9 mouse cellular contexts compared by ENCODE assay signal in genomic region chr11:54307139-54307816, GRCm38 (mm10). TPM values are rescaled to one million over a fixed set of nuclear protein-coding genes. Genes with fewer than 3 reads are reported as not detected.
DNase-seq lines count a peak whose midpoint lies in the region; ATAC-seq and TF ChIP-seq lines count a peak whose summit lies in the region.
"Had no signal": no experiment of that assay in that cellular context is flagged by ENCODE, and none has a peak within 500 bp of the region (broad histone marks: within the 10 kb centered on the region; RNA-seq: fewer than 3 reads in every experiment).

No protein-coding gene starts in this region.

- no peaks in the 10 kb centered on the region for H3K79me3 ChIP-seq in C2C12 (ENCODE audit: low read depth)

- no peaks in the 10 kb centered on the region for H3K4me1 ChIP-seq in bone marrow, adult 2 months (ENCODE audit: control insufficient read depth, insufficient read depth, low read length)

- no peak overlapping the region for H3ac ChIP-seq in C2C12 (ENCODE audit: control insufficient read depth, insufficient read length, low read depth)

- no peak for TF ChIP-seq POLR2A in bone marrow, adult 2 months (IDR thresholded peaks at IDR 0.05; ENCODE audit: borderline replicate concordance, control insufficient read depth, low read depth, low read length)

- H3K27me3 ChIP-seq in C2C12 (ENCODE audit: control insufficient read depth, insufficient read depth, insufficient read length): peaks cover 4% of the 10 kb centered on the region

- no peaks in the 10 kb centered on the region for H3K79me2 ChIP-seq in C2C12 (ENCODE audit: control insufficient read depth, insufficient read depth)

- no peak overlapping the region for H3K4me3 ChIP-seq in C2C12 (ENCODE audit: insufficient read depth, poor library complexity, severe bottlenecking)
- H3K4me3 ChIP-seq in bone marrow, adult 2 months (replicated peaks; ENCODE audit: control insufficient read depth, low read depth, low read length): no peak overlapping the region

- DNase-seq in heart, adult 8-10 months (ENCODE audit: low spot score): peak; percentile 21
- no peak for DNase-seq in heart, adult 11 months
- peak; percentile 59 to 76 for DNase-seq in gastrocnemius, adult 8-10 months (ENCODE audit: low spot score in 2 of 2)
- peak; percentile 21 to 65 for DNase-seq in layer of hippocampus, adult 8-10 months (ENCODE audit: low spot score in 2 of 2)
- DNase-seq in thymus, postnatal 36 days: peak; percentile 46 to 49

- peak; percentile 69 for TF ChIP-seq CTCF in C2C12 (IDR thresholded peaks at IDR 0.05; ENCODE audit: control insufficient read depth, insufficient read depth, insufficient read length)
- TF ChIP-seq CTCF in bone marrow, adult 2 months (IDR thresholded peaks at IDR 0.05; ENCODE audit: control insufficient read depth, insufficient read depth, low read length): peak; percentile 67

- ATAC-seq in megakaryocyte progenitor cell, adult 5-6 weeks (replicated peaks; ENCODE audit: poor library complexity): peak; percentile 87

- WGBS in bone marrow, adult 2 months: 58% methylated on average over 7 of the region's 7 CpGs

- no peak overlapping the region for H3K27ac ChIP-seq in bone marrow, adult 2 months (ENCODE audit: control insufficient read depth, insufficient read depth, low read depth, low read length, poor library complexity)

- no peaks in the 10 kb centered on the region for H3K36me3 ChIP-seq in C2C12 (ENCODE audit: control insufficient read depth, insufficient read depth)

TF ChIP-seq in C2C12, 6 proteins besides CTCF, POLR2A, EP300 and RAD21:
- TF ChIP-seq CEBPB (IDR thresholded peaks at IDR 0.05; ENCODE audit: low read depth): no peak
- TF ChIP-seq MYOG (IDR thresholded peaks at IDR 0.05; ENCODE audit: control insufficient read depth, extremely low read depth, insufficient read length): no peak
- TF ChIP-seq MYOD1 (IDR thresholded peaks at IDR 0.05; ENCODE audit: control insufficient read depth, insufficient read length, low read depth): no peak
- no peak for TF ChIP-seq USF1 (IDR thresholded peaks at IDR 0.05; ENCODE audit: low read depth)
- no peak for TF ChIP-seq FOSL1 (IDR thresholded peaks at IDR 0.05; ENCODE audit: insufficient read depth, low read length, poor library complexity, severe bottlenecking)
- no peak for TF ChIP-seq MAX (IDR thresholded peaks at IDR 0.05)

RNA-seq across cellular contexts. Expression of gene Acsl6, which starts 3.7 kb away (rescaled TPM):
- 10 to 100 TPM; 10.1 to 17.7 (median 14.0) TPM for total RNA-seq in heart, adult 8-10 months (2022)
- 0.14 TPM for polyA plus RNA-seq in C2C12 (2012; fragmentation: generic; extraction: Trizol)
- 1.3 and 4.1 TPM in 2 replicates for polyA plus RNA-seq in bone marrow, adult 2 months (2011; ENCODE audit: insufficient read depth, insufficient read length, low replicate concordance, missing spikeins)
- total RNA-seq in gastrocnemius, adult 8-10 months (2022): 10 to 100 TPM; 26.2 to 31.9 (median 29.0) TPM
- 100 to 1,000 TPM; 180 to 215 (median 192) TPM for total RNA-seq in layer of hippocampus, adult 8-10 months (2022)
- 0.86 and 3.2 TPM in 2 replicates for total RNA-seq in megakaryocyte progenitor cell, adult 5-6 weeks (2015)
- 1.2 and 3.5 TPM in 2 replicates for total RNA-seq in megakaryocyte progenitor cell, adult 5-6 weeks (2017)

RNA-seq across cellular contexts. Expression of gene Il3, which starts 40.2 kb away (rescaled TPM):
- not detected for total RNA-seq in heart, adult 8-10 months (2022)
- not detected for polyA plus RNA-seq in C2C12 (2012; fragmentation: generic; extraction: Trizol)
- not detected in 2 replicates for polyA plus RNA-seq in bone marrow, adult 2 months (2011; ENCODE audit: insufficient read depth, insufficient read length, low replicate concordance, missing spikeins)
- total RNA-seq in gastrocnemius, adult 8-10 months (2022): not detected
- total RNA-seq in layer of hippocampus, adult 8-10 months (2022): not detected
- total RNA-seq in megakaryocyte progenitor cell, adult 5-6 weeks (2015): not detected in 2 replicates
- total RNA-seq in megakaryocyte progenitor cell, adult 5-6 weeks (2017): not detected in 2 replicates
- polyA plus RNA-seq: large intestine, adult 2 months had no signal

RNA-seq across cellular contexts. Expression of gene Csf2, which starts 57.8 kb away (rescaled TPM):
- 1 to 10 TPM in 1 of 4 experiments, under 1 TPM in 1, not detected in 2; 0.56 to 1.4 TPM for total RNA-seq in heart, adult 8-10 months (2022)
- not detected for polyA plus RNA-seq in C2C12 (2012; fragmentation: generic; extraction: Trizol)
- polyA plus RNA-seq in bone marrow, adult 2 months (2011; ENCODE audit: insufficient read depth, insufficient read length, low replicate concordance, missing spikeins): not detected in 2 replicates
- total RNA-seq in gastrocnemius, adult 8-10 months (2022): not detected
- total RNA-seq in layer of hippocampus, adult 8-10 months (2022): not detected
- total RNA-seq in megakaryocyte progenitor cell, adult 5-6 weeks (2015): not detected in 2 replicates
- not detected in 2 replicates for total RNA-seq in megakaryocyte progenitor cell, adult 5-6 weeks (2017)

Comparison
In these comparisons a context has a peak if more than half of its experiments do, and no peak if none do; other contexts are left out.
1. RNA of gene Acsl6, which starts 3.7 kb away (total RNA-seq): 180 to 215 TPM in layer of hippocampus, adult 8-10 months; 26.2 to 31.9 TPM in gastrocnemius, adult 8-10 months, 10.1 to 17.7 TPM in heart, adult 8-10 months and 0.86 to 3.5 TPM in megakaryocyte progenitor cell, adult 5-6 weeks; every median in the first group is over 4 times any median in the second.